Mouse (Mus musculus): Measurements from ENCODE around the gene Abcf2. TPM values are rescaled to one million over a fixed set of nuclear protein-coding genes. Genes with fewer than 3 reads are reported as not detected.

Gene Abcf2
- polyA plus RNA-seq (2015; fragmentation: Nextera tagmentation; extraction: Ambion mirVana), result 98.2 and 103 TPM in 2 replicates

DNA sequence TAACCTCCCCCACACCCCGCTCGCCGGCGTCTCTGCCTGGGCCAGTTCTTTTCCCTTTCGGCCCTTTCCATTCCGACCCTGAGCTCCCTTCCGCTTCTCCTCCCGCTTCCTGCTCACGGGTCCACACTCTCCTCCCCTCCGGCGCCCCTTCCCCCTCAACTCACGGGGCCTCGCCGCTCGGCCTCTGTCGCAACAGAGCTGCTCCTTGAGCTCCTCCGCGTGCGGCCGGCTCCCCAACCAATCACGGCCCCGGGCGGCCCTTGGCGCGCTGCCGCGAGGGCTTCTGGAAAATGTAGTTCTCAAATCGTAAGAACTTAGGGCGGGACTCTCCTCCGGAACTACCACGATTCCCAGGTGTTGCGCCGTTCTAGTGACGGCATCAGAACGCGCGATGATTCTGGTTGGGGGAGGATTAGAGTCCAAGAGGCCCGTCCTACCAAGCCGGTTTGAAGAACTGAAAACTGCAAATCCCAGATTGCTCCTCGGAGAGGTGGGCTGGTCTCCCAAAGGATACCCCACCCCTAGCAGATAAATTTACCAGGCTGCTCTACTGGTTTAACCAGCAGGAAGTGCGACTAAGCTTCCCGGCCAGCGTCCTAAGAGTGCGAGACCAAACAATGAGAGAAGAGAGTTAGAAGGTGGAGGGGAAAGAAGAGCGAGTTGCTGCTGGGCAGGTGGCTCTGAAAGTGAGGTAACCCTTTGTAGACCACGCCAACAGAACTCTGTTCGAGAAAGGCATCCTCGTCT lies at the start of gene Abcf2:
Abcf2 (minus strand) TSS at position 285 of the 747 bp plus-strand sequence.
- H3K9me3 ChIP-seq, result no peaks in the 10 kb centered on the region
- peak within 1 kb of the TSS; percentile 95 for H3K4me2 ChIP-seq (replicated peaks)
- H3K4me1 ChIP-seq (replicated peaks), result peaks cover 23% of the 10 kb centered on the region
- under 1% methylated on average over 48 of the region's 48 CpGs for WGBS
- H3K9ac ChIP-seq (replicated peaks), result peak within 1 kb of the TSS; percentile 84
- peaks cover 31% of the 10 kb centered on the region for H3K36me3 ChIP-seq
- H3K27ac ChIP-seq, result peak within 1 kb of the TSS; percentile 84
- H3K27me3 ChIP-seq, result no peaks in the 10 kb centered on the region
- peak within 1 kb of the TSS; percentile 78 for H3K4me3 ChIP-seq (replicated peaks)
- ATAC-seq, result peak; percentile 98

DNA sequence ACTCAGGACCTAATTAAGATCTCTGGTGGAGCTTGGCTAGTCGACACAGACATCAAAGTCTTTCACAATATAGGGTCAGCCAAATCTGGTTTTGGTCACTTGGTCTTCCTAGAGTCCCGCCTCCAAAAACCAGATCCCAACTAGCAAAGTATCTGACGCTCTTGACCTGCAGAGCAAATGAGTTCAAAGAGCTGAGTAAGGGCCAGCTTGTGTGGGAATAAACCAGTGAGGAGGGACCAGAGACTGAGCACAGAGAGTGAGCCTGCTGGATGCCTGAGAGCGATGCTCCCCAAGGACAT lies 47.5 kb upstream of the Abcf2 start:
- peak; percentile 13; the same call in 1 of the 2 replicates for ATAC-seq
- Histone ChIP-seq H3K4me1 (replicated peaks) (peaks cover 34% of the 10 kb centered on the region), H3K4me2 (replicated peaks) (peak overlapping the region; percentile 80), H3K36me3 (no peaks in the 10 kb centered on the region), H3K9ac (replicated peaks) (peak overlapping the region; percentile 88; the same call in 1 of the 2 replicates), H3K27ac (no peak overlapping the region), H3K9me3 (no peaks in the 10 kb centered on the region), H3K27me3 (peaks cover 7% of the 10 kb centered on the region), H3K4me3 (replicated peaks) (peak overlapping the region; percentile 64)
- WGBS, result 33% methylated on average over 4 of the region's 4 CpGs

GRCm38 (mm10) chr5:24623986-24624821 lies 46.9 kb upstream of the Abcf2 start, which contains the start of gene Smarcd3:
Gene Smarcd3 (minus strand): TSS chr5:24624411.
- no peaks in the 10 kb centered on the region for H3K36me3 ChIP-seq
- peak within 1 kb of the TSS; percentile 64 for H3K4me3 ChIP-seq (replicated peaks)
- 3% methylated on average over 37 of the region's 37 CpGs for WGBS
- no peak within 1 kb of the TSS for H3K27ac ChIP-seq
- peaks cover 34% of the 10 kb centered on the region for H3K4me1 ChIP-seq (replicated peaks)
- H3K4me2 ChIP-seq (replicated peaks), result peak within 1 kb of the TSS; percentile 80
- H3K9me3 ChIP-seq, result no peaks in the 10 kb centered on the region
- H3K27me3 ChIP-seq, result peaks cover 7% of the 10 kb centered on the region
- peak within 1 kb of the TSS; percentile 88 for H3K9ac ChIP-seq (replicated peaks)
- ATAC-seq, result peak; percentile 89

- Histone ChIP-seq H3K9ac (replicated peaks) (peak overlapping the region; percentile 88), H3K27me3 (peaks cover 7% of the 10 kb centered on the region), H3K27ac (no peak overlapping the region), H3K4me3 (replicated peaks) (peak overlapping the region; percentile 64), H3K9me3 (no peaks in the 10 kb centered on the region), H3K36me3 (no peaks in the 10 kb centered on the region), H3K4me1 (replicated peaks) (peaks cover 34% of the 10 kb centered on the region), H3K4me2 (replicated peaks) (peak overlapping the region; percentile 80)
- WGBS, result 49% methylated on average over 8 of the region's 8 CpGs
- peak; percentile 18 for ATAC-seq
These were observed 46.0 kb upstream of the Abcf2 start for GRCm38 (mm10) chr5:24623041-24623985.

DNA sequence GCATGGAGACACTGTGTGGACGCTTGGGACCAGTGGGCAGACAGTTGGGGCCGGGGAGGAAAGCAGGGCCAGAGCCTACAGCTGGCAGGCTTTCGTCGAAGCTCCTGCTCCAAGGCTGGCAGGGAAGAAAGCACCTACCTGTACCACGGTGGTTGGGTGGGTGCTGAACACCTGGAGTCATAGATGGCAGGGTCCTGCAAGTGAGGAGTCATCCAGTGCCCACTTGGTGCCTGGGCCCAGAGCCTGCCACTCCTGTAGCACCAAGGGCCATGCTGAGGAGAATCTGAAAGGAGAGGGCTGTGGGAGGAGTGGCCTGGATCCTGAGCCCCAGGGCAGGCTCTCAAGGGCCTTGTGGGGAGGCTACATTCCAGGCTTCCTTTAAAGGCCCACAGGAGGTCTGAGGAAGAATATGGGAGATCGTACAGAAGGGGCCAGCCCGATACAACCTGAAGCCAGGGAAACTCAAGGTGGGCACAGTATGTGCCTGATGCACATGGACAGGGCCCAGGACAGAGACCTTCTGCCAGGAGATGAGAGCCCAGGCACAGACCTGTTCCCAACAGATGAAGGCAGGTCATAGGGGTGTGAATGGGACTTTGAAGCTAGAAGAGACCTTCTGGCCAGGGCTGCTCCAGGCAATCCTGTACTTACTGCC lies 45.2 kb upstream of the Abcf2 start:
- no peaks in the 10 kb centered on the region for H3K9me3 ChIP-seq
- WGBS, result 62% methylated on average over 7 of the region's 7 CpGs
- H3K4me2 ChIP-seq (replicated peaks), result no peak overlapping the region
- H3K4me3 ChIP-seq (replicated peaks), result no peak overlapping the region
- H3K9ac ChIP-seq (replicated peaks), result no peak overlapping the region
- H3K27ac ChIP-seq, result no peak overlapping the region
- no peak for ATAC-seq
- H3K4me1 ChIP-seq (replicated peaks), result peaks cover 34% of the 10 kb centered on the region
- peaks cover 7% of the 10 kb centered on the region for H3K27me3 ChIP-seq
- no peaks in the 10 kb centered on the region for H3K36me3 ChIP-seq

GRCm38 (mm10) chr5:24620626-24621025 lies 43.4 kb upstream of the Abcf2 start:
- H3K4me3 ChIP-seq (replicated peaks), result no peak overlapping the region
- no peak for ATAC-seq
- H3K4me1 ChIP-seq (replicated peaks), result peaks cover 31% of the 10 kb centered on the region
- 64% methylated on average over 8 of the region's 8 CpGs for WGBS
- H3K9ac ChIP-seq (replicated peaks), result no peak overlapping the region
- no peak overlapping the region for H3K27ac ChIP-seq
- H3K4me2 ChIP-seq (replicated peaks), result no peak overlapping the region
- H3K27me3 ChIP-seq, result peaks cover 7% of the 10 kb centered on the region
- no peaks in the 10 kb centered on the region for H3K36me3 ChIP-seq
- H3K9me3 ChIP-seq, result no peaks in the 10 kb centered on the region

- Histone ChIP-seq H3K9me3 (no peaks in the 10 kb centered on the region), H3K4me3 (replicated peaks) (no peak overlapping the region), H3K27me3 (peaks cover 7% of the 10 kb centered on the region), H3K27ac (no peak overlapping the region), H3K4me2 (replicated peaks) (no peak overlapping the region), H3K36me3 (no peaks in the 10 kb centered on the region), H3K4me1 (replicated peaks) (peaks cover 29% of the 10 kb centered on the region), H3K9ac (replicated peaks) (no peak overlapping the region)
- no peak for ATAC-seq
- 87% methylated on average over 8 of the region's 8 CpGs for WGBS
These were observed 42.8 kb upstream of the Abcf2 start for GRCm38 (mm10) chr5:24620116-24620515.

DNA sequence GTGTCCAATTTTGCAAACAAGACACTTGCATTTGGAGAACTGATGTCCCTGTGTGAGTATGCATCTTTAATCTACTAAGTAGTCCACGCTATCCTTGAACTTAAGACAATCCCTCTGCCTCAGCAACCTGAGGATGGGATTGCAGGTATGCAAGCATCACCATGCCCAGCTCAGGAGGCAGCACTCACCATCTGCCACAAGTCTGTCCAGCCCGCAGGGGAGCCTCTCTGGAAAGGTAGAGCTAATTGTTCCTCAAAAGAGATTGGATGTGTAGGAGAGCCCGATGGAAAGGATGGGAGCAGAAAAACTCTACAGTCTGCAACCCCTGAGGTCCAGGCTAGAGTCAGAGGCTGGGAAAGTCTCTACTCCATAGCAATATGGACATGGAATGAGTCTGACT lies 41.7 kb upstream of the Abcf2 start:
- peaks cover 7% of the 10 kb centered on the region for H3K27me3 ChIP-seq
- no peak overlapping the region for H3K27ac ChIP-seq
- no peaks in the 10 kb centered on the region for H3K9me3 ChIP-seq
- H3K4me1 ChIP-seq (replicated peaks), result peaks cover 20% of the 10 kb centered on the region
- WGBS, result 86% methylated on average over 3 of the region's 3 CpGs
- H3K9ac ChIP-seq (replicated peaks), result no peak overlapping the region
- no peak for ATAC-seq
- H3K36me3 ChIP-seq, result no peaks in the 10 kb centered on the region
- no peak overlapping the region for H3K4me2 ChIP-seq (replicated peaks)
- no peak overlapping the region for H3K4me3 ChIP-seq (replicated peaks)

DNA sequence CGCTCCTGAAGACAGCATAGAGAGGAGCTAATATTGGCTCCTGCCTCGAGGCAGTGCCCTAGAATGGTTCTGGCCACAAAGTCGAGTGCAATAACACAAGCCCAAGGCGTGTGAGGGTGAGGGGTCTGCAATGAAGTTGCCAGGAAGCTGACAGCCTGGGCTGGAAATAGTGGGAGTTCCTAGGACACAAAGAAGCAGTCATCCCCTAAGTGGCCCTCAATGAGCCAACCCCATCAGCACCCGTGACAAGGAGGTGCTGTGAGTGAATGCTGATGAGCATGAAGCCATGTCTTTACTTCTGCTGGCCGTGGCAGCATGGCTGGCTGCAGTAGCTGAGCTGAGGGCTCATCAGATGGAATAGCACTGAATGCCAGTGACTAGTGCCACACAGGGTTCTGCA lies 37.8 kb upstream of the Abcf2 start:
- Histone ChIP-seq H3K4me3 (replicated peaks) (no peak overlapping the region), H3K9ac (replicated peaks) (no peak overlapping the region), H3K27ac (no peak overlapping the region), H3K27me3 (no peaks in the 10 kb centered on the region), H3K4me1 (replicated peaks) (peaks cover 14% of the 10 kb centered on the region), H3K9me3 (no peaks in the 10 kb centered on the region), H3K4me2 (replicated peaks) (no peak overlapping the region), H3K36me3 (no peaks in the 10 kb centered on the region)
- WGBS, result 58% methylated on average over 6 of the region's 6 CpGs
- no peak for ATAC-seq

- no peak overlapping the region for H3K27ac ChIP-seq
- WGBS, result 73% methylated on average over 5 of the region's 5 CpGs
These were observed 35.0 kb upstream of the Abcf2 start for GRCm38 (mm10) chr5:24612302-24612649.

More at GRCm38 (mm10) chr5:24612302-24612649, 35.0 kb upstream of the Abcf2 start:
- Histone ChIP-seq H3K4me3 (replicated peaks) (no peak overlapping the region), H3K27me3 (no peaks in the 10 kb centered on the region), H3K36me3 (no peaks in the 10 kb centered on the region), H3K9me3 (no peaks in the 10 kb centered on the region), H3K4me1 (replicated peaks) (peaks cover 21% of the 10 kb centered on the region), H3K9ac (replicated peaks) (no peak overlapping the region), H3K4me2 (replicated peaks) (no peak overlapping the region)
- peak; percentile 32 for ATAC-seq
